Comparison of ENCODE assay signal across 9 mouse cellular contexts in the genomic region with DNA sequence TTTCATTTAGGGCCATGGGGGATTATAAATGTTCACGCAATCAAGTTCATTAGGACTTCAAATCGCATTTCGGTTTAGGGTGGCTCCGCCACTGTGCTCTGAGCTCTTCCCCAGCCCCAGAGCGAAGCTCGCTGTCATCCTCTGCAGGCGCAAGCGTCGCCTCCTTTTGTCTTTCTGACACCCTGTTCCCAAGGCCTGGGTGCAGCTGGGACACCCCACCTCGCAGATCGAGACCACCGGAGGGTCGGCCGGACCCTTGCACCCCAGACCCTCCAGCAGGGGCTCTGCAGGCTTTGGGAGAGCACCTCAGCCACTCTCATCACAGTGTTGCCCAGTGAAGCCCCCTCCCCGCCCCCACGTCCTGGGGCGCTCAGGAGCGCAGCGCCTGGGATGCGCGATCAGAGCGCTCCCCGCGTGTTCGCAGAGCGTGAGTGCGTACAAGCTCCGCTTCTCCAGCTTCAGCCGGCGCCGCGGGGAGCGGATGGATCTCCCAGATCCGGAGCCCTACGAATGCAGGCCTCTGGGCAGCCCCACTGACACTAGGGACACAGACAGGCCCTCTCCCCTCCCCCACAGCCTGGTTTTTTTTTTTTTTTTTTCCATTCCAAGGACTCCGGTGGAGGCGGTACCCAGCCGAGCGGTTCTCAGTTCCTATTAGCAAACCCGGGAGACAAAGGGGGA. TPM values are rescaled to one million over a fixed set of nuclear protein-coding genes. Genes with fewer than 3 reads are reported as not detected.
DNase-seq lines count a peak whose midpoint lies in the region; ATAC-seq and TF ChIP-seq lines count a peak whose summit lies in the region.
"Had no signal": no experiment of that assay in that cellular context is flagged by ENCODE, and none has a peak within 500 bp of the region (broad histone marks: within the 10 kb centered on the region; RNA-seq: fewer than 3 reads in every experiment).

No protein-coding gene starts in this region.

- H3K9me3 ChIP-seq in forebrain, embryonic 16.5 days (ENCODE audit: control insufficient read depth, low read length), result no peaks in the 10 kb centered on the region
- H3K9me3 ChIP-seq in liver, embryonic 15.5 days (replicated peaks), result no peaks in the 10 kb centered on the region

- WGBS in forebrain, embryonic 16.5 days, result under 1% methylated on average over 40 of the region's 40 CpGs
- under 1% methylated on average over 40 of the region's 40 CpGs for WGBS in liver, embryonic 15.5 days (ENCODE audit: insufficient replicate concordance)

- H3K4me2 ChIP-seq in forebrain, embryonic 16.5 days (ENCODE audit: low read length), result peak overlapping the region; percentile 30
- H3K4me2 ChIP-seq in liver, embryonic 15.5 days, result peak overlapping the region; percentile 27; the same call in 1 of the 2 replicates

- H3K4me1 ChIP-seq in forebrain, embryonic 16.5 days (replicated peaks; ENCODE audit: control insufficient read depth, insufficient read depth, low read length), result peaks cover 10% of the 10 kb centered on the region
- H3K4me1 ChIP-seq in liver, embryonic 15.5 days (replicated peaks), result peaks cover 10% of the 10 kb centered on the region; the same call in 1 of the 2 replicates

- peak; percentile 21 for DNase-seq in adrenal gland, adult 2 months
- no peak for DNase-seq in adrenal gland, adult 8-10 months
- peak; percentile 82 for DNase-seq in ES-CJ7 (ENCODE audit: low read depth, low spot score)
- DNase-seq in layer of hippocampus, adult 2 months (ENCODE audit: low spot score in 2 of 2), result no peak
- DNase-seq in spleen, postnatal 36 days (ENCODE audit: low spot score in 2 of 2), result no peak

- peak overlapping the region; percentile 14 for H3K4me3 ChIP-seq in forebrain, embryonic 16.5 days (replicated peaks; ENCODE audit: low read length)
- peak overlapping the region; percentile 8; the same call in 1 of the 2 replicates for H3K4me3 ChIP-seq in liver, embryonic 15.5 days (replicated peaks)
- no peak overlapping the region for H3K4me3 ChIP-seq in layer of hippocampus, adult 2 months

- no peak overlapping the region for H3K27ac ChIP-seq in forebrain, embryonic 16.5 days (ENCODE audit: low read length)
- no peak overlapping the region for H3K27ac ChIP-seq in liver, embryonic 15.5 days (replicated peaks)
- H3K27ac ChIP-seq in layer of hippocampus, adult 2 months, result no peak overlapping the region

- no peaks in the 10 kb centered on the region for H3K36me3 ChIP-seq in forebrain, embryonic 16.5 days (ENCODE audit: control insufficient read depth, insufficient read depth)
- no peaks in the 10 kb centered on the region for H3K36me3 ChIP-seq in liver, embryonic 15.5 days (replicated peaks)

- ATAC-seq in forebrain, embryonic 16.5 days, result peak; percentile 37; the same call in 1 of the 2 replicates
- no peak for ATAC-seq in liver, embryonic 15.5 days (ENCODE audit: insufficient read depth)
- no peak for ATAC-seq in megakaryocyte progenitor cell, adult 5-6 weeks (replicated peaks; ENCODE audit: poor library complexity)

- H3K9ac ChIP-seq in forebrain, embryonic 16.5 days (replicated peaks; ENCODE audit: low read depth, low read length), result no peak overlapping the region
- no peak overlapping the region for H3K9ac ChIP-seq in liver, embryonic 15.5 days

- H3K27me3 ChIP-seq in forebrain, embryonic 16.5 days (replicated peaks; ENCODE audit: control insufficient read depth, insufficient read depth, low read length), result peaks cover 75% of the 10 kb centered on the region
- H3K27me3 ChIP-seq in liver, embryonic 15.5 days, result peaks cover 91% of the 10 kb centered on the region

- TF ChIP-seq CTCF in layer of hippocampus, adult 2 months (conservative IDR thresholded peaks at IDR 0.05), result no peak

RNA-seq across cellular contexts. Expression of a gene that starts 10.9 kb away (rescaled TPM):
- not detected for total RNA-seq in adrenal gland, adult 2 months (2021)
- 0.10 TPM in 1 of 2 replicates, not detected in the other for polyA plus RNA-seq in adrenal gland, adult 2 months (2012; rRNA removed)
- not detected for total RNA-seq in adrenal gland, adult 8-10 months (2022)
- 4.1 and 8.1 TPM in 2 replicates for polyA plus RNA-seq in forebrain, embryonic 16.5 days (2015; fragmentation: Nextera tagmentation; extraction: Ambion mirVana)
- 0.50 and 0.67 TPM in 2 replicates for polyA plus RNA-seq in liver, embryonic 15.5 days (2015; fragmentation: Nextera tagmentation; extraction: Ambion mirVana)
- under 1 TPM in 1 of 2 experiments, not detected in 1; 0.31 TPM for total RNA-seq in layer of hippocampus, adult 2 months (2021)
- total RNA-seq in megakaryocyte progenitor cell, adult 5-6 weeks (2015), result 1.0 TPM in 2 replicates
- 0.12 and 0.98 TPM in 2 replicates for total RNA-seq in megakaryocyte progenitor cell, adult 5-6 weeks (2017)
- total RNA-seq: neutrophil, adult 5-6 weeks had no signal

Comparison
In these comparisons a context has a peak if more than half of its experiments do, and no peak if none do; other contexts are left out.
1. DNase-seq: peak in adrenal gland, adult 2 months (single experiment) and ES-CJ7 (single experiment); none in adrenal gland, adult 8-10 months (single experiment), layer of hippocampus, adult 2 months (0 of 2) and spleen, postnatal 36 days (0 of 2).